Mouse (Mus musculus) MEL (cell line): ENCODE data around the gene Rnf167. TPM values are rescaled to one million over a fixed set of nuclear protein-coding genes. Genes with fewer than 3 reads are reported as not detected.

Source experiments
- DNase-seq: peaks from one replicate; pipeline ENCODE4 v3.0.0; 2011; ENCODE audit warnings: low read depth, low spot score
- H3K27ac ChIP-seq: 2 replicates; pipeline ENCODE4 v1.5.1; 2012; ENCODE audit warnings: low read depth, mild to moderate bottlenecking, control low read depth, low read length, moderate library complexity; ENCODE audit not compliant: control insufficient read depth
- H3K27me3 ChIP-seq, 2 experiments: fragments of 150-350 bp in 1 of 2; sonication (generic) in 1 of 2; 2 replicates each; pipeline ENCODE4 v1.6.1; 2012; ENCODE audit warnings: low read length in 2 of 2, mild to moderate bottlenecking in 2 of 2, improper control_type of control experiment in 1 of 2, moderate library complexity in 1 of 2; ENCODE audit not compliant: insufficient read depth in 2 of 2, control insufficient read depth in 1 of 2
- H3K36me3 ChIP-seq, 2 experiments: 2 replicates each; pipeline ENCODE4 v1.6.1; 2012 to 2014; ENCODE audit warnings: low read length in 2 of 2, improper control_type of control experiment in 1 of 2, inconsistent platforms in 1 of 2, mild to moderate bottlenecking in 1 of 2; ENCODE audit not compliant: insufficient read depth in 2 of 2, control insufficient read depth in 1 of 2
- H3K4me1 ChIP-seq, 2 experiments: fragments of 150-350 bp in 1 of 2; sonication (generic) in 1 of 2; 2 replicates each; pipeline ENCODE4 v1.6.1; 2012; ENCODE audit warnings: low read length in 2 of 2, improper control_type of control experiment in 1 of 2, mild to moderate bottlenecking in 1 of 2; ENCODE audit not compliant: insufficient read depth in 2 of 2, control insufficient read depth in 1 of 2
- H3K4me3 ChIP-seq, 2 experiments: fragments of 150-350 bp in 1 of 2; sonication (generic) in 1 of 2; 2 replicates each; pipeline ENCODE4 v1.5.1; 2012; ENCODE audit warnings: low read depth in 2 of 2, low read length in 2 of 2, mild to moderate bottlenecking in 2 of 2, moderate library complexity in 2 of 2, control low read depth in 1 of 2, improper control_type of control experiment in 1 of 2; ENCODE audit not compliant: control insufficient read depth in 1 of 2, insufficient read depth in 1 of 2
- H3K79me2 ChIP-seq: 2 replicates; pipeline ENCODE4 v1.6.1; 2012; ENCODE audit warnings: mild to moderate bottlenecking, low read length, moderate library complexity; ENCODE audit not compliant: control insufficient read depth, poor library complexity, insufficient read depth
- H3K9ac ChIP-seq: 2 replicates; pipeline ENCODE4 v1.6.1; 2012; ENCODE audit warnings: low read depth, mild to moderate bottlenecking, control low read depth, low read length, moderate library complexity; ENCODE audit not compliant: control insufficient read depth, poor library complexity, severe bottlenecking
- H3K9me3 ChIP-seq: fragments of 150-350 bp; sonication (generic); replicated peaks from 2 replicates; pipeline ENCODE4 v1.6.1; 2012; ENCODE audit warnings: mild to moderate bottlenecking, low read length, improper control_type of control experiment, moderate library complexity; ENCODE audit not compliant: insufficient read depth
- BHLHE40 ChIP-seq: IDR thresholded peaks from 2 replicates; pipeline ENCODE4 v1.6.1; 2012; ENCODE audit warnings: low read depth, mild to moderate bottlenecking, inconsistent platforms, low read length, improper control_type of control experiment, borderline replicate concordance
- CHD2 ChIP-seq: IDR thresholded peaks from 2 replicates; pipeline ENCODE4 v1.6.1; 2011; ENCODE audit warnings: low read length, improper control_type of control experiment
- CTCF ChIP-seq, 3 experiments: IDR thresholded peaks in 2 of 3; conservative IDR thresholded peaks in 1 of 3; 2 replicates each; pipeline ENCODE4 v1.5.1; 2011 to 2012; ENCODE audit warnings: low read length in 3 of 3, low read depth in 2 of 3, mild to moderate bottlenecking in 2 of 3, improper control_type of control experiment in 1 of 3, inconsistent platforms in 1 of 3, mixed read lengths in 1 of 3, moderate library complexity in 1 of 3; ENCODE audit not compliant: control insufficient read depth in 1 of 3, insufficient read depth in 1 of 3, poor library complexity in 1 of 3, severe bottlenecking in 1 of 3
- E2F4 ChIP-seq: IDR thresholded peaks from 2 replicates; pipeline ENCODE4 v1.6.1; 2011; ENCODE audit warnings: low read depth, low read length, improper control_type of control experiment, borderline replicate concordance
- ELF1 ChIP-seq: IDR thresholded peaks from 2 replicates; pipeline ENCODE4 v1.6.1; 2014; ENCODE audit warnings: low read depth, mild to moderate bottlenecking, inconsistent platforms, low read length, improper control_type of control experiment, moderate library complexity
- GABPA ChIP-seq: IDR thresholded peaks from 2 replicates; pipeline ENCODE4 v1.6.1; 2012; ENCODE audit warnings: low read depth, mild to moderate bottlenecking, inconsistent platforms, low read length, improper control_type of control experiment, moderate library complexity
- HCFC1 ChIP-seq: IDR thresholded peaks from 2 replicates; pipeline ENCODE4 v1.6.1; 2012; ENCODE audit warnings: low read depth, mild to moderate bottlenecking, inconsistent platforms, low read length, improper control_type of control experiment, moderate library complexity
- MAFK ChIP-seq: IDR thresholded peaks from 2 replicates; pipeline ENCODE4 v1.6.1; 2011; ENCODE audit warnings: low read depth, mild to moderate bottlenecking, low read length, improper control_type of control experiment, borderline replicate concordance
- MAX ChIP-seq: IDR thresholded peaks from 2 replicates; pipeline ENCODE4 v1.6.1; 2011; ENCODE audit warnings: low read length, improper control_type of control experiment
- MAZ ChIP-seq: IDR thresholded peaks from 2 replicates; pipeline ENCODE4 v1.6.1; 2012; ENCODE audit warnings: low read depth, mild to moderate bottlenecking, inconsistent platforms, low read length, improper control_type of control experiment
- MXI1 ChIP-seq: IDR thresholded peaks from 2 replicates; pipeline ENCODE4 v1.6.1; 2011; ENCODE audit warnings: mild to moderate bottlenecking, low read depth, low read length, improper control_type of control experiment
- MYC ChIP-seq: IDR thresholded peaks from 2 replicates; pipeline ENCODE4 v1.6.1; 2011; ENCODE audit warnings: low read depth, mild to moderate bottlenecking, low read length, improper control_type of control experiment, moderate library complexity
- NELFE ChIP-seq: IDR thresholded peaks from 2 replicates; pipeline ENCODE4 v1.6.1; 2011; ENCODE audit warnings: low read depth, low read length, improper control_type of control experiment
- NRF1 ChIP-seq: IDR thresholded peaks from 2 replicates; pipeline ENCODE4 v1.6.1; 2014; ENCODE audit warnings: low read depth, mild to moderate bottlenecking, inconsistent platforms, low read length, improper control_type of control experiment, moderate library complexity; ENCODE audit not compliant: poor library complexity, insufficient read depth, severe bottlenecking
- POLR2A ChIP-seq, 2 experiments: IDR thresholded peaks; 2 replicates each; pipeline ENCODE4 v1.6.1; 2011 to 2012; ENCODE audit warnings: low read length in 2 of 2, mild to moderate bottlenecking in 2 of 2, control low read depth in 1 of 2, improper control_type of control experiment in 1 of 2, low read depth in 1 of 2, moderate library complexity in 1 of 2; ENCODE audit not compliant: control insufficient read depth in 1 of 2, insufficient read depth in 1 of 2, poor library complexity in 1 of 2
- POLR2AphosphoS2 ChIP-seq: IDR thresholded peaks from 2 replicates; pipeline ENCODE4 v1.6.1; 2011; ENCODE audit warnings: low read length, improper control_type of control experiment
- RAD21 ChIP-seq: IDR thresholded peaks from 2 replicates; pipeline ENCODE4 v1.6.1; 2011; ENCODE audit warnings: mild to moderate bottlenecking, low read depth, low read length, improper control_type of control experiment
- SIN3A ChIP-seq: IDR thresholded peaks from 2 replicates; pipeline ENCODE4 v1.6.1; 2012; ENCODE audit warnings: low read length, improper control_type of control experiment, inconsistent platforms
- SMC3 ChIP-seq: IDR thresholded peaks from 2 replicates; pipeline ENCODE4 v1.6.1; 2011; ENCODE audit warnings: low read depth, low read length, improper control_type of control experiment
- TCF12 ChIP-seq: IDR thresholded peaks from 2 replicates; pipeline ENCODE4 v1.6.1; 2014; ENCODE audit warnings: low read depth, mild to moderate bottlenecking, inconsistent platforms, low read length, improper control_type of control experiment, moderate library complexity
- ZKSCAN1 ChIP-seq: IDR thresholded peaks from 2 replicates; pipeline ENCODE4 v1.6.1; 2012; ENCODE audit warnings: low read depth, mild to moderate bottlenecking, inconsistent platforms, low read length, improper control_type of control experiment, moderate library complexity
- ZMIZ1 ChIP-seq: IDR thresholded peaks from 2 replicates; pipeline ENCODE4 v1.6.1; 2012; ENCODE audit warnings: low read depth, mild to moderate bottlenecking, inconsistent platforms, low read length, improper control_type of control experiment, moderate library complexity
- polyA plus RNA-seq, 2 experiments: library from polyadenylated mRNA; stranded (reverse) in 1 of 2; unstranded in 1 of 2; fragments of >175 nt in 1 of 2; fragments of >200 nt in 1 of 2; gene quantifications; 2 replicates each; pipeline versions ENCODE4 v1.2.1 to v1.2.4; 2012; ENCODE audit warnings: low replicate concordance in 2 of 2, low read depth in 1 of 2; ENCODE audit not compliant: insufficient read length in 2 of 2, insufficient read depth in 1 of 2, missing spikeins in 1 of 2
- total RNA-seq: library from RNA; depleted of rRNA; stranded (reverse); fragments of 300-350 nt; gene quantifications from 2 replicates; pipeline ENCODE4 v1.2.3, GENCODE M21; 2012

The Rnf167 gene
- total and polyA plus RNA-seq, 3 experiments: 31.4 to 44.4 TPM; not detected in 1

- TF ChIP-seq ZKSCAN1 (no peak), BHLHE40 (no peak), CHD2 (no peak), MYC (peak; percentile 75; the same call in 1 of the 2 replicates), GABPA (no peak), CTCF (IDR thresholded peaks at IDR 0.05 in 2 of 3, conservative IDR thresholded peaks at IDR 0.05 in 1 of 3; ENCODE audit: control insufficient read depth in 1 of 3, insufficient read depth in 1 of 3, low read depth in 2 of 3, low read length in 3 of 3, poor library complexity in 1 of 3, severe bottlenecking in 1 of 3) (no peak), SMC3 (no peak)
Measured at GRCm38 (mm10) chr11:70686901-70687566, 40.0 kb downstream of the Rnf167 start (continued).

- peaks cover 4% of the 10 kb centered on the region; the same call in 1 of the 2 replicates for H3K79me2 ChIP-seq
- no peaks in the 10 kb centered on the region for H3K9me3 ChIP-seq
- peak; percentile 88 for DNase-seq
- H3K4me3 ChIP-seq: peak within 1 kb of the TSS; percentile 63 to 79
- 0 out of 2 replicates have a peak, but pooled peaks have one; percentile 25 for TF ChIP-seq POLR2AphosphoS2
- TF ChIP-seq SIN3A: peak; percentile 59; the same call in 1 of the 2 replicates
- peak; percentile 59 for TF ChIP-seq NELFE
- TF ChIP-seq MAZ: peak; percentile 96
- TF ChIP-seq MYC: no peak
- TF ChIP-seq TCF12: 0 out of 2 replicates have a peak, but pooled peaks have one; percentile 4
- peak; percentile 66 to 68; a peak in 3 of 4 replicates for TF ChIP-seq POLR2A (IDR thresholded peaks at IDR 0.05; ENCODE audit: control insufficient read depth in 1 of 2, insufficient read depth in 1 of 2, low read depth in 1 of 2, low read length in 2 of 2, poor library complexity in 1 of 2)
- TF ChIP-seq MAX: no peak
- TF ChIP-seq ZMIZ1: peak; percentile 20; the same call in 1 of the 2 replicates
- TF ChIP-seq HCFC1: peak; percentile 69; the same call in 1 of the 2 replicates
- peak; percentile 65; the same call in 1 of the 2 replicates for TF ChIP-seq MXI1
- TF ChIP-seq RAD21: no peak
- no peak for TF ChIP-seq E2F4
- TF ChIP-seq ELF1: peak; percentile 43; the same call in 1 of the 2 replicates
- peak; percentile 45 to 69 (median 64); a peak in 5 of 6 replicates for TF ChIP-seq CTCF (IDR thresholded peaks at IDR 0.05 in 2 of 3, conservative IDR thresholded peaks at IDR 0.05 in 1 of 3; ENCODE audit: control insufficient read depth in 1 of 3, insufficient read depth in 1 of 3, low read depth in 2 of 3, low read length in 3 of 3, poor library complexity in 1 of 3, severe bottlenecking in 1 of 3)
- TF ChIP-seq MAFK: no peak
- TF ChIP-seq NRF1: no peak
- peak; percentile 48 for TF ChIP-seq SMC3
- no peaks in the 10 kb centered on the region for H3K27me3 ChIP-seq
- H3K27ac ChIP-seq: peak within 1 kb of the TSS; percentile 48
- H3K4me1 ChIP-seq: peaks cover 0 to 9% of the 10 kb centered on the region in 2 experiments; a peak in 2 of 4 replicates
- peak within 1 kb of the TSS; percentile 86 for H3K9ac ChIP-seq
- peaks cover 0 to 5% of the 10 kb centered on the region in 2 experiments; a peak in 2 of 4 replicates for H3K36me3 ChIP-seq
Measured at GRCm38 (mm10) chr11:70687601-70688199, 40.7 kb downstream of the Rnf167 start, which contains the start of gene Camta2. TSS of gene Camta2 (minus strand) at chr11:70688105.
